Mouse (Mus musculus): ENCODE measurements around the gene Osbp. TPM values are rescaled to one million over a fixed set of nuclear protein-coding genes. Genes with fewer than 3 reads are reported as not detected.
"Not testable (repeated sequence)": the region's sequence is repeated elsewhere in the genome, so short reads cannot be mapped to it uniquely, and the experiment has no call there.

Gene Osbp
- total RNA-seq, 2 experiments from 2014 or later, result 10.6 to 12.7 TPM

DNA sequence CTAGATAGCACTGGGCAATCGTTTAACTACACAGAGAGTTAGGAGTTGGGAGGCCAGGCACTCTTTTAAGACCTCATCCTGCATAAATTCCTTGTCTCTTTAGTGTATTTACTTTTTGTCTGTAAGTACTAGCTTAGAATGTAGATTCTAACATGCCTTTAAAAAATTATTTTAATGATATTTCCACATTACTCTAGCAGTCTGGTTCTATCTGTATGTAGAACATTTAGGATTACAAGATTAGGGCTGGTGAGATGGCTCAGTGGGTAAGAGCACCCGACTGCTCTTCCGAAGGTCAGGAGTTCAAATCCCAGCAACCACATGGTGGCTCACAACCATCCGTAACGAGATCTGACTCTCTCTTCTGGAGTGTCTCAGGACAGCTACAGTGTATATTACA is 18.9 kb downstream of the Osbp start:
- ATAC-seq (replicated peaks; ENCODE audit: low FRiP score, poor library complexity, severe bottlenecking), result not testable (repeated sequence)

DNA sequence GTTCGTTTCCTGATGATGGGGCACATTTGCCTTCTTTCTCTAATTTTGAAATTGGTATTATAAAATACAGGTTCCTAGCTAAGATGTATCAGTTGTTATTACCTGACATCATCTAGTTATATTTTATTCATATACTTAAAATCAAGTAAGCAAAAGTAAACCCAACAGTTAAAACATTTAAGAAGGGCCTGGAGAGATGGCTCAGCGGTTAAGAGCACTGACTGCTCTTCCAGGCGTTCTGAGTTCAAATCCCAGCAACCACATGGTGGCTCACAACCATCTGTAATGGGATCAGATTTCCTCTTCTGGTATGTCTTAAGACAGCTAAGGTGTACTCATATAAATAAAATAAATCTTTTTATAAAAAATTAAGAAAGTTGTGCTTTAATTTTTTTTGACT is 22.1 kb downstream of the Osbp start:
- ATAC-seq (replicated peaks; ENCODE audit: low FRiP score, poor library complexity, severe bottlenecking), result no peak

DNA sequence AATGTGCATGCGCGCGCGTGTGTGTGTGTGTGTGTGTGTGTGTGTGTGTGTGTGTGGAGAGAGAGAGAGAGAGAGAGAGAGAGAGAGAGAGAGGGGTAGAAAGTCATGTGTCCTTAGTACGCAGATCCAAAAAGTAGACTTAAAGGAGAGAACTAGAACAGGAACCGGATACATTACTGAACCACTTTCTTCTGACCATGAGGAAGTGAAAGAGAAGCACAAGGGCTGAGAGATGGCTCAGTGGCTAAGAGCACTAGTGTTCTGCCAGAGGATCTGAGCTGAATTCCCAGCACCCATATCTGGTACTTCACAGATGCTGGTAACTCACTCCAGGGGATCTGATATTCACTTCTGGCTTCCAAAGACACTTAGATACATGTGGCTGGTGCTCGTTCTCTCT is 23.6 kb downstream of the Osbp start:
- no peak for ATAC-seq (replicated peaks; ENCODE audit: low FRiP score, poor library complexity, severe bottlenecking)

DNA sequence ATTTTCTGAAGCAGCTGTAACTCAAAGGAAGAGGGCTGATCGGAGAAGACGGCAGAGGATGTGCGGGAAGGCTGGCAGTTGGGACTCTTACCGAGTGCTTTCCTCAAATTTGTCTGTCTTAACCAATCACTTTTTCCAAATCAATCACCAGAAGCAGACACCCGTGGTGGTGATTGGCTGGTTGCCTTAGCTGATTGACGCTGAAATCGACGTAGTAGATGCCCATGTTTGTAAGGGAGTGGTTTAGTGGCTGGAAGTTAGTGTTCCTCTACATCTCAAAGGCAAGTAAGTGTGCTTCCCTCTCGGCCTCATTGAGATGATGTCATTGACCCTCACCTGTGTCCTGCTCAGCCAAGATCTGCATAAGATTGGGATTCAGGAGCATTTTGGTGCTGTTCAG is 26.3 kb downstream of the Osbp start:
- ATAC-seq (replicated peaks; ENCODE audit: low FRiP score, poor library complexity, severe bottlenecking), result no peak

DNA sequence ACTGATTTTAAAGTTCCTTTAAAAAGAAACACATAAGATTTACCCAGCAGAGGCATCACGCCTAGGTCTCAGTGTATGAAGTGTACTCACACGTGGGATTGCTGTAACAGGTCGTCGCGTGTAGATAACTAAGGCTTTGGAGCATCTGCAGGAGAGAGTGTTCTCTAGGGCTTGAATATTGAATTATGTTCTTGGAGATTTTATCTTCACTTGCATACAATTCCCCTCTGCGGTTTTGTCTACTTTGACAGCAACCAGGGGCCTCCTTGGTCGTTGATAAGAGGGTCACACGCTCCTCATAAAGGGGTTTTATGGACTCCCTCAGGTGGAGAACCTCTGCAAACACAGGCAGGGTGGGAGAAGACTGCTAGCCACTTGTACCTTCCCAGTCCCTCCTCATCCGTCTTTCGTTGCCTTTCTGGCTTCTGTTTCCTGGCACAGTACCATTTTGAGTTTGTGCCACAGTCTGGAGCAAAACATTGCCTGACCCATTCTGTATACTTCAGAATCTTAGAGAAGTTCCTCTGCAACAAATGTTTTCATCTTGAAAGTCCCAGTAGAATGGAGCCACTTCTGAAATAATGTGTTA is 26.8 kb downstream of the Osbp start:
- no peak for ATAC-seq (replicated peaks; ENCODE audit: low FRiP score, poor library complexity, severe bottlenecking)

DNA sequence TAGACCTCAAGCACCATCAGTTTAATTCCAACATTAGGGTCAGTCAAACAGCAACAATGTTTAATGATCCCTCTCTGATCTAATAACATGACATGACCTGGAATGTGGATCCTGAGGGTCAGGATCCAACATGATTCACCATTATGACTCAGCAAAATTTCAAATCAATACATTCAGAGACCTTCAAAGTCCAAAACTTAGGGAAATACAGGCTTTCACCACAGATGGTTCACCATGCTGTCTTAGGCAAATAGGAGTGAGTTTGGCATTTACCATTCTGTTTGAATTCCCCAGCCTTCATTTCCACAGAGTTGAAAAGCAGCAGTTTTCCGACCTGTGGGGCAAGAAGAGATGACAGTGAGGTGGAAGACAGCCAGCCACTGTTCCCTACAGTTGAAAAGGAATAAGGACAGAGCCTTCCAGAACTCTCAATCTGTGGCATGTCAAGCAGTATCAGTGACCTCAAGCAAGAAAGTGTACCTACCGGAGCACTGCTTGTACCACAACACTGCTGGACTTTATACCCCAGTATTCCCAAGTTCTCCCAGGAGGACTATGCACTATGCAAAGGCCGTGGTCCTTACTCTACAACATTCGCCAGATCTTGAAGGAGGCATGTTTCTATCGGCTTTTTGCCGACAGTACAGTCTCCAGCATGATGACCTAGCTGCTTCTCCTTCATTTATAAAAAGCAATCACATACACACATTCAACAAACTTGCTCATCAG is 29.1 kb downstream of the Osbp start:
- ATAC-seq (replicated peaks; ENCODE audit: low FRiP score, poor library complexity, severe bottlenecking), result no peak

DNA sequence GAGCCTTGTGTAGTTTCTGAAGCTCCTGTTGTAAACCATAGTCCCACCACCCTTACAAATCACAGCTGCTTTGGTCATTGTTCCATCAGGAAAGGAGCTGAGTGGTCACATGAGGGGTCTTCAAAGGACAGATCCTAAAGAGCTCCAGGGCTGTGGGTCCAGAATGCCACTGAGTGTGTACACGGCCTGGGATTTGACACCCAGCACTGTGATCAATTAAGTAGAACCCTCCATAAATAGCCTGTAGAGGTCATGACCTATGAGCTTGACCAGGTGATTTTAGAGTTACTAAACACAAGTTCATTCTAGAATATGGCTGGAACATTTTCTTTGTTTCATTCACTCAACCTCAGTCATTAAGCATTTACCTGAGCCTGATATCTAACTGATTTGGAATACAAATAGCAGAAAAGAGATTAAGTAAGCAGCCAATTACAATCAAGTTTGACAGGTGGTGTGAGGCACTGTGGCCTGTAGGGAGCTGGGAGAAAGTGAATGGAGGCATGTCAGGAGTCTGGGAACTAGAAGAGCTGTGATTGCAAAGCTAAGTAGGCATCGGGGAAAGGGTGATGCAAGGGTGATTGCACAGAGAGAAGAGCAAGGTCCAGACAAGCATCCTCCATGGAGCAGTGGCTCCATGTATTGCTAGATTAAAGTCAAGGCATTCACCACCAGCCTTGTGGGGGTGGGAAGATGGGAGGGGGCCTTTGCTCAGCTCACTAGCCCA is 30.1 kb downstream of the Osbp start:
- ATAC-seq (replicated peaks; ENCODE audit: low FRiP score, poor library complexity, severe bottlenecking), result no peak

DNA sequence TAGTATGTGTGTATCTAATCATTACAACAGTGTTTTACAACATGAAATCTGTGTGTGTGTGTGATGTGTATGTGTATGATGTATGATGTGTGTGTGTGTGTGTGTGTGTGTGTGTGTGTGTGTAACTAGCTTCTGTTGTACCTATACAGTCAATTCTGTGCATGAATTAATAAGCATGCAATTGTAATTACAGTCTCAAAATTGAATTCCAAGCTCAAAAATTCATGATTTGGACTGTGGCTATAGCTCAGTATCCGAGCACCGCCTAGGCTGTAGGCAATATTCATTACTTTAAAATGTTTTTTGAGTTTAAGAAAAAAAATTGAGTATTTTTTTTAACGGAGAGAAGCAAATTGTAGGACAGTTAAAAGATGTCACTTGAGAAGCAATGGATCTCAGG is 35.9 kb downstream of the Osbp start:
- ATAC-seq (replicated peaks; ENCODE audit: low FRiP score, poor library complexity, severe bottlenecking), result no peak

DNA sequence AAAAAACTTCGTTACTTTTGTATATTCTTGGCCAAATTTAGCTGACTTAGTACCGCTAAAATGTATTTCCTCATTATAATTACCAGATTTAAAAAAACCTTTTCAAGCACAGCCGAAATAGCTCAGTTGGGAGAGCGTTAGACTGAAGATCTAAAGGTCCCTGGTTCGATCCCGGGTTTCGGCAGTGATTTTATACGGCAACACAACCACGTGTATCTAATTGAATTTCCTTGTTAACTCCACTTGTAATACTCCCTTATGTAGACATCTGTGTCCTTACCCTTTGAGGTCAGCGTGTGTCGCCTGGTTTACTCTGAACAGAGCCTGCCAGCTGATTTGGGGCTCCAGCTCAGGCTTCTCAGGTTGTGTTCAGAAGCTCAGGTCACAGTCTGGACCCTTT is 36.4 kb downstream of the Osbp start:
- ATAC-seq (replicated peaks; ENCODE audit: low FRiP score, poor library complexity, severe bottlenecking), result no peak

DNA sequence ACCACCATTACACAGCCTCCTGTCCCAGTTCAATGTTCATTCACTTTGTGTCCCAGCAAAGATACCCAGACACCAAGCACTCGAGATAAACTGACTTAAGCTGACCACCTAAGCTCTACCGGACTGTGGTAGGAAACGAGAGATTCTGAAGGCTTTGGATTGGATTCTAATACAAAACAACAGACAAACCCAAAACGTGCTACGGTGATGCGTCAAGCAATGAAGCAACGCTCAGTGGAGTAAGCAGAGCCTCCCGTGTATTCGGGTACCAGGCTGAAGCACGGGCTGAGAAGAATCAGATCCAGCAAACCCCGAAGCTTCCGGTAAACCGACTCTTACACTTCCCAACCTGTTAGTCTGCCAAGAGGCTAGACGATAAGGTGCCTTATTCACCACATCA is 37.0 kb downstream of the Osbp start:
- no peak for ATAC-seq (replicated peaks; ENCODE audit: low FRiP score, poor library complexity, severe bottlenecking)

DNA sequence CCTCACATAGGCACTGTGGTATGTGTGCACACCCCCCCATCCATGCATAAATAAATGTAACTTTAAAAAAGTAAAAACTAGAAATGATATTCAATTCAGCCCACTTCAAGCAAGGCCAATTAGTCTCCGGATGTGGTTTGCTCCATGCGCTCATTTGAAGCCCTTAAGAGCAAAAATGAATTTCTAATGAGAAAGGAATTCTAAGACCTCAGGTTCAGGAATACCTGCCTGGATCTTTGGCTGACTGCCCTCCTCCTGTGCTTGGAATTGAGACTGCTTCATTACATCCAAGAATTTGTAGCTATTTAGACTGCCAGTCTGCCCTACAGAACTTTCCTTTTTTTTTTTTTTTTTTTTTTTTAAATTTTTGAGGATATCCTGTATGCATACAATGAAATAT is 37.8 kb downstream of the Osbp start:
- ATAC-seq (replicated peaks; ENCODE audit: low FRiP score, poor library complexity, severe bottlenecking), result no peak

DNA sequence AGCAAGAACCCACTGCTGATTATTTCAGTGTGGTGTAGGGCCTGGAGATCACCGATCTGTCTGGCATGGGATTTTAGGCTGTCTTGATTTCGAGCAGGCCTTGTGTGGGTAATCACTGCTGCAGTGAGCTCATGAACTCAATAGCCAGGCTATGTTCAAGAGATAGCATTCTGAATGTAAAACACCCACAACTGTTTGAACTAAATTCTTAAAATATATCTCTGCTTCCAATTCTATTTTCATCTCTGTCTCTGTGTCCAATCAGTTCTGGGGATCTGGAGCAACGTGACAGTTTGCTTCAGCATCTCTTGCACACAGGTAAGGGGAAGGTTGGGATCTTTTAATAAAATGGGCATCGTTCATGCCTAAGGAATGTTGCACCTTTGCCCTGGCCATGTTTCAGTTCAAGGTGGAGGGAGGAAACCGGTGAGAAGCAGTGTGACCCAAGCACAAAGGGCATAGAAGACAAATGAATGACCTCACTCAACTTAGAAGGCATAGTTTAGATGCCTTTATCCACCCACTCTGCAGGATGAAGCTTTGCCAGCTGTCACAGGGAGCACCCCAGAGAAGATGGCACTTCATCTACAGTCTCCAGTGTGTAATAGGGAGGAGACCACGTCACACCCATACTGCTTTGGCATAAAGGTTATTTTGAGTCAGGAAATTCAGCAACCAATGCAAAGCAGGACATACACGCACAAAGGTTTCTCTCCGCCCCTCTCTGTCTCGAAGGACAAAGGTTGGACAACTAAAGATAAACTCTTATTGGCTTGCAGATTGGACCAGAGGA is 38.7 kb downstream of the Osbp start:
- ATAC-seq (replicated peaks; ENCODE audit: low FRiP score, poor library complexity, severe bottlenecking), result no peak

DNA sequence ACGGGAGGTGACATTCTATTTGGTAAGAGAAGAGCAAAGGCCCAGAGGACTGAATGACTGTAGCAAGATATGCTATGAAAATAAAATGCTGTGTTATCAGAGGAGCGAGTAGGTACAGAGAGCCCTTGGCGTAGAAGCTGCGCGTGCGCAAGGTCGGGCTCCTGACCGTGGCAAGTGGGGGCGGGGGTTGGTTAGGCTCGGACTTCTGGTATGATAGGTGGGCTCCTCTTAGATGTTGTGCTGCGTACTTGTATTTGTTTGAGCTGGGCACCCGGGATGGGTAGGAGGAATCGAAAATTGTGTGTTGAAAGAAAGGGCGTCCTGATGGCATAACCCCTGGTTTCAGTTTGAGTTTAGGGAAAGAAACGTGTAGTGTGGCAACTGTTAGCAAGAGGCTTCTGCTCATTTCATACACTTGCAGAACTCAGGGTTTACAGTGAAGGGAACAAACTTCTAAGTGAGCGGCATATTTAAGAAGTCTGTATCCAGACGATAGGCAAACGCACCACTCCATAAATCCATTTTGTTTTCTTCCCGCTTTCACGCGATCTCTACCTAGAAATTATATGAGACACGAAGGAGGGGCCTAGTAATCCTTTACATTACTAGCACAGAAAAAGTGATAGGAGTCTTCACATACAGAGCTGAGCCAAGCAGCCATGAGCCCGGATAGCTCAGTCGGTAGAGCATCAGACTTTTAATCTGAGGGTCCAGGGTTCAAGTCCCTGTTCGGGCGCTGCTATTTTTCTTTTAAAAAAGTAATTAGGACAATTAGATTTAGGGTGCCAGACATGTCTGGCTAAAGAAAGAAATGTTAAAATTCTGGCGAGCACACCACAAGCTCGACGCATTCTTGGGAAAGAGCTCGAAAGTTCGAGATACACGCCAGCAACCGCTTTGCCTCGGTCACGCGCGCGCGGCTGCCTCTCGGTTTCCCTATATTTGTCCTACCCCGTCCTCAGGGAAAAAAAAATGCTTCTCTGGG is 39.9 kb downstream of the Osbp start:
- peak; percentile 75 for ATAC-seq (replicated peaks; ENCODE audit: low FRiP score, poor library complexity, severe bottlenecking)

DNA sequence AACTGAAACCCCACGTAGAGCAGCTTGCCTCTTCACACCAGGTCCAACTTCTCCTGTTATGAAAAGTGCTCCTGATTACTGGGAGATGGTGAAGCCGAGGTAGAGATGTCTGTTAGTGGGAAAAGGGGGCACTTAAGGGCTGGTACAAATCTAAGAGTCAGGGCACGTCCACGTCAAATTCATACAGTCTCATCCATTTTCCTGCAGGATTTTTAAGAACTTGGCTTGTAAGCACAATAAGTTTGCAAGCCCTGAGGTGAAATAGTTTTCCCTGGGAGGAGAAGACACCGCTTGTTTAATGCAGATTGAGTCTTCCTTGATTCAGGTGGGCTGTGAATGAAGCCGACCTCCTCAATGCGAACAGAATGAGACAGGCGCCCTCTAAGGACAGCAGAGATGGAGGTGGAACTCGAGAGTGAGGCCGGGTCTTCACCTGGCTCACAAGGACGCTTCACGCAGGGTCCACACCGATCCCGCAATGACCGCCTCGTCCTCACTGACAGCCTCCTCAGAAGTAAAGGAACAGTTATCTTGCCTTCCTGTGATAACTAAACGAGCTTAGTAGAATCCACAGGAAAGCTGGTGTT is 40.7 kb downstream of the Osbp start:
- ATAC-seq (replicated peaks; ENCODE audit: low FRiP score, poor library complexity, severe bottlenecking), result no peak

DNA sequence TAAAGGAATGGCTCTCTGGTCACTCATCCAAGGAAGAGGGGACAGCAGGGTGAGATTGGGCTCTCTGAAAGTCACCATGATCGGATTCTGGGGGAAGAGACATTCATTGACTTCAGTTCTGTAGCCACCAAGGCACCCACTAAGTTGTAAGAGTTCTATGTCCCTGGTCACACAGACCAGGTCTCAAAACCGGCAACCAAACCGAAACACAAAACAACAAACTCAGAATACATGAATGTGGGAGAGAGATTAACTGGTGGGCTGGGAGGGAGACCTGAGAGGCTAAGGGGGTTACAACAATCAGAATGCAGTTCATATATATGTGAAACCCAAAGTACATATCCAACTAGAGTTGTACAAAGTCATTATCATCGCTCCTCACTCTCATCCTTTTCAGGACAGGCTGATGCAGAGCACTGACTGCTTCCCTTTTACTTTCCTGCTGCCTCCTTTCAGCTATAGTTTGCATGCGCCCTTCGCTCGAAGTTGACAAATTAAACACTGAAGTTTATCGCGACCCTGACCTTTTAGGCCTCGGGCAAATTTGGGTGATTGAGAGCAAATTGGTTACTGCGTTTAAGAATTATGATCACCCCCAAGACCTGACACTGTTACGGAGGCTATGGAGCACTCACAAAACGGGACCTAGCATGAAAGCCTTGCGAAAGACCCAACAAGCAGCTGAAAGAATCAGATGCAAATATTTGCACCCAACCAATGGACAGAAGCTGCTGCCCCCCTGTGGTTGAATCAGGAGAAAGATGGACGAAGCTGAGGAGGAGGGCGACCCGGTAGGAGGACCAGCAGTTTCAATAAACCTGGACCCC is 41.6 kb downstream of the Osbp start:
- no peak for ATAC-seq (replicated peaks; ENCODE audit: low FRiP score, poor library complexity, severe bottlenecking)

DNA sequence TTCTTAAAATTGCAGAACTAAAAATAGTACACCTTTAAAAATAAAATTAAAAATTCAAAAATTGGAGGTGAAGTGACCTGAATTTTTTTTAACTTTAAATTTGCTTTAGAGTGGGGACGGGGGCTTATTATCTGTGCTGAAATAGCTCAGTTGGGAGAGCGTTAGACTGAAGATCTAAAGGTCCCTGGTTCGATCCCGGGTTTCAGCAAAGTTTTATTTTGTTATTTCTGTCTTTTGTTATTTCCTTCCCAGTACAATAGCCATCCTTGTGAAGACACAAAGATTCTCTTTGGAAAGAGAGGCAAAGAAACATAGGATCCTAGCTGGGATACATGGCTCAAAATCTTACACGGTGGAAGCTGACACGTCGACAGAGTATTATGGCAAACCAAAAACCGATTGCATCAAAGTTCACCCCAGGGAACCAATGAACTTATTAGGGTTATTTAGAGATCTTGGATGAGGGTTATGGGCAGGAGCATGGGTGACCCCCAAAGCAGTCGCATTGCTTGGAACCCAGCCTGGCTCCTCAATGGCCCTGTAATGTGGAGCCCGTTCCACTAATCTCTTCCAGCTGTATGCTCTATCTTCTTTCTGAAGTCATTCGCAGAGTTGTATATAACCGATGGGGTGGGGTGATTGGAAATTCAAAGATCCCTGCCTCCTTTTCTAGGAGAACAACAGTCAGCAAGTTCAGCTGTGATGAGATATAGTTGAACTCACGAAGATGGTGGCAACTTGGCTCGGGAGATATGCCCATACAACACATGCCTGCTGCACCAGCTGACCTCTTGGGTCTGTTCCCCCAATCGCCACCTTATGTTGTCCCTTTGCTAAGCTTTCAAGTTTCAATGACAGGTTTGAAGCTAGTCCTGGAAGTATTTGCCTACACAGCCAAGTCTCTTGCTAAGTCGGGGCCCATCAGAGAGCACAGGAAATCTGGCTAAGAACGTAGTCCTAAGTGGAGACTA is 43.0 kb downstream of the Osbp start:
- no peak for ATAC-seq (replicated peaks; ENCODE audit: low FRiP score, poor library complexity, severe bottlenecking)

Measured in erythroblast, adult 5-6 weeks (primary cell).